Mouse (Mus musculus) thymus, adult 2 months (tissue): ENCODE data around the gene Baz2b. TPM values are rescaled to one million over a fixed set of nuclear protein-coding genes. Genes with fewer than 3 reads are reported as not detected.
"Not testable (repeated sequence)": the region's sequence is repeated elsewhere in the genome, so short reads cannot be mapped to it uniquely, and the experiment has no call there.

Experiments used
- DNase-seq: peaks from one replicate; pipeline ENCODE4 v3.0.0; 2021
- H3K27ac ChIP-seq: fragments of 200-500 bp; 2 replicates; pipeline ENCODE4 v1.5.1; 2012; ENCODE audit warnings: low read length, control low read depth; ENCODE audit not compliant: control insufficient read depth, insufficient read depth
- H3K27me3 ChIP-seq: fragments of 200-500 bp; 2 replicates; pipeline ENCODE4 v1.6.1; 2012; ENCODE audit warnings: mild to moderate bottlenecking, low read length, moderate library complexity, mixed read lengths; ENCODE audit not compliant: control insufficient read depth, insufficient read depth
- H3K36me3 ChIP-seq: fragments of 200-500 bp; 2 replicates; pipeline ENCODE4 v1.6.1; 2012; ENCODE audit warnings: mild to moderate bottlenecking, low read length, moderate library complexity; ENCODE audit not compliant: control insufficient read depth, insufficient read depth
- H3K4me1 ChIP-seq: fragments of 200-500 bp; replicated peaks from 2 replicates; pipeline ENCODE4 v1.6.1; 2012; ENCODE audit warnings: low read length; ENCODE audit not compliant: control insufficient read depth, insufficient read depth
- H3K4me3 ChIP-seq: fragments of 200-500 bp; 2 replicates; pipeline ENCODE4 v1.5.1; 2012; ENCODE audit warnings: mild to moderate bottlenecking, low read length, control low read depth, moderate library complexity; ENCODE audit not compliant: control insufficient read depth, insufficient read depth
- CTCF ChIP-seq: fragments of 200-500 bp; IDR thresholded peaks from 2 replicates; pipeline ENCODE4 v1.5.1; 2012; ENCODE audit warnings: mild to moderate bottlenecking, control low read depth, low read length, moderate library complexity, borderline replicate concordance; ENCODE audit not compliant: control insufficient read depth, poor library complexity, insufficient read depth; ENCODE audit errors: extremely low read depth
- POLR2A ChIP-seq: fragments of 200-500 bp; IDR thresholded peaks from 2 replicates; pipeline ENCODE4 v1.6.1; 2012; ENCODE audit warnings: mild to moderate bottlenecking, low read length, control low read depth, moderate library complexity; ENCODE audit not compliant: control insufficient read depth, poor library complexity, insufficient read depth; ENCODE audit errors: extremely low read depth
- WGBS: fragments of 180-500 bp; shearing (Covaris S2); methylation state at CpG from one replicate; pipeline ENCODE4 v1.1.7; 2018; 5-methylcytosine and 5-hydroxymethylcytosine counted together
- polyA plus RNA-seq: library from polyadenylated mRNA; depleted of rRNA; stranded (reverse); fragments of >200 nt; gene quantifications from 2 replicates; pipeline ENCODE4 v1.2.3, GENCODE M21; 2012

Gene Baz2b
- polyA plus RNA-seq, 1 experiment: 25.9 TPM

GRCm38 (mm10) chr2:59877335-59877734 is 332.3 kb downstream of the Baz2b start:
- Histone ChIP-seq H3K36me3 (no peaks in the 10 kb centered on the region), H3K27ac (no peak overlapping the region), H3K27me3 (no peaks in the 10 kb centered on the region), H3K4me1 (peaks cover 9% of the 10 kb centered on the region), H3K4me3 (no peak overlapping the region)
- TF ChIP-seq POLR2A: no peak
- no peak for TF ChIP-seq CTCF
- 16% methylated on average over 4 of the region's 4 CpGs for WGBS
- no peak for DNase-seq

- Histone ChIP-seq H3K27ac (no peak overlapping the region), H3K4me1 (peaks cover 7% of the 10 kb centered on the region; the same call in 1 of the 2 replicates), H3K36me3 (no peaks in the 10 kb centered on the region), H3K27me3 (no peaks in the 10 kb centered on the region), H3K4me3 (no peak overlapping the region)
- WGBS: 98% methylated on average over 15 of the region's 15 CpGs
- DNase-seq: no peak
- TF ChIP-seq CTCF: no peak
Observed at GRCm38 (mm10) chr2:59876482-59876881, 333.2 kb downstream of the Baz2b start.

- Histone ChIP-seq H3K27ac (no peak overlapping the region), H3K27me3 (no peaks in the 10 kb centered on the region), H3K4me3 (no peak overlapping the region), H3K4me1 (no peaks in the 10 kb centered on the region), H3K36me3 (no peaks in the 10 kb centered on the region)
- DNase-seq: no peak
- TF ChIP-seq POLR2A: no peak
- TF ChIP-seq CTCF: no peak
- WGBS: 96% methylated on average over 6 of the region's 6 CpGs
Observed at GRCm38 (mm10) chr2:59870526-59870925, 339.1 kb downstream of the Baz2b start.

- no peak for DNase-seq
- no peak for TF ChIP-seq POLR2A
- no peak for TF ChIP-seq CTCF
- H3K27ac ChIP-seq: no peak overlapping the region
Observed at GRCm38 (mm10) chr2:59862618-59863017, 347.0 kb downstream of the Baz2b start.

GRCm38 (mm10) chr2:59854363-59854762 is 355.3 kb downstream of the Baz2b start:
- 98% methylated on average over 9 of the region's 9 CpGs for WGBS
- Histone ChIP-seq H3K36me3 (no peaks in the 10 kb centered on the region), H3K4me3 (no peak overlapping the region), H3K27ac (no peak overlapping the region), H3K27me3 (no peaks in the 10 kb centered on the region), H3K4me1 (no peaks in the 10 kb centered on the region)
- no peak for DNase-seq
- TF ChIP-seq POLR2A: no peak
- TF ChIP-seq CTCF: no peak

More at GRCm38 (mm10) chr2:59862618-59863017, 347.0 kb downstream of the Baz2b start:
- no peaks in the 10 kb centered on the region for H3K27me3 ChIP-seq
- 98% methylated on average over 6 of the region's 6 CpGs for WGBS
- no peaks in the 10 kb centered on the region for H3K4me1 ChIP-seq
- H3K4me3 ChIP-seq: no peak overlapping the region
- no peaks in the 10 kb centered on the region for H3K36me3 ChIP-seq

- no peak for DNase-seq
- H3K27ac ChIP-seq: no peak overlapping the region
- H3K4me3 ChIP-seq: no peak overlapping the region
- no peak for TF ChIP-seq POLR2A
- no peak for TF ChIP-seq CTCF
- H3K4me1 ChIP-seq: no peaks in the 10 kb centered on the region
- H3K36me3 ChIP-seq: no peaks in the 10 kb centered on the region
- H3K27me3 ChIP-seq: no peaks in the 10 kb centered on the region
- WGBS: over 99% methylated on average over 10 of the region's 10 CpGs
Observed at GRCm38 (mm10) chr2:59853543-59853942, 356.1 kb downstream of the Baz2b start.

- 98% methylated on average over 11 of the region's 11 CpGs for WGBS
- Histone ChIP-seq H3K36me3 (no peaks in the 10 kb centered on the region), H3K4me3 (no peak overlapping the region), H3K27ac (no peak overlapping the region), H3K27me3 (no peaks in the 10 kb centered on the region), H3K4me1 (no peaks in the 10 kb centered on the region)
- TF ChIP-seq POLR2A (no peak), CTCF (no peak)
- no peak for DNase-seq
Observed at GRCm38 (mm10) chr2:59852916-59853315, 356.7 kb downstream of the Baz2b start.

- H3K27ac ChIP-seq, DNase-seq, H3K4me3 ChIP-seq, H3K27me3 ChIP-seq, H3K4me1 ChIP-seq, H3K36me3 ChIP-seq: not testable (repeated sequence)
- 69% methylated on average over 5 of the region's 5 CpGs for WGBS
Observed at GRCm38 (mm10) chr2:59851885-59852284, 357.8 kb downstream of the Baz2b start.
